Mouse (Mus musculus) kidney, embryonic 16.5 days (tissue): ENCODE results near the gene Zfr. TPM values are rescaled to one million over a fixed set of nuclear protein-coding genes. Genes with fewer than 3 reads are reported as not detected.
"Not testable (repeated sequence)": the region's sequence is repeated elsewhere in the genome, so short reads cannot be mapped to it uniquely, and the experiment has no call there.

Experiments used
- ATAC-seq: fragments of 200-750 bp; cut with Nextera tagmentation; 2 replicates; pipeline ENCODE4 v1.8.0; 2017; ENCODE audit warnings: moderate TSS enrichment; ENCODE audit not compliant: low FRiP score, low TSS enrichment
- H3K27ac ChIP-seq: fragments of 300-500 bp; sonication (generic); 2 replicates; pipeline ENCODE4 v1.5.1; 2014; ENCODE audit warnings: low read length
- H3K27me3 ChIP-seq: fragments of 300-500 bp; sonication (generic); 2 replicates; pipeline ENCODE4 v1.6.1; 2014; ENCODE audit warnings: low read length, control low read depth, mixed read lengths; ENCODE audit not compliant: insufficient read depth
- H3K36me3 ChIP-seq: fragments of 300-500 bp; sonication (generic); 2 replicates; pipeline ENCODE4 v1.6.1; 2014; ENCODE audit warnings: low read length, control low read depth, mixed read lengths; ENCODE audit not compliant: insufficient read depth
- H3K4me1 ChIP-seq: fragments of 300-500 bp; sonication (generic); 2 replicates; pipeline ENCODE4 v1.6.1; 2014; ENCODE audit warnings: low read length, control low read depth, mixed read lengths; ENCODE audit not compliant: insufficient read depth
- H3K4me2 ChIP-seq: fragments of 300-500 bp; sonication (generic); replicated peaks from 2 replicates; pipeline ENCODE4 v1.6.1; 2014; ENCODE audit warnings: low read depth, low read length
- H3K4me3 ChIP-seq: fragments of 300-500 bp; sonication (generic); 2 replicates; pipeline ENCODE4 v1.5.1; 2014; ENCODE audit warnings: mild to moderate bottlenecking, low read length
- H3K9ac ChIP-seq: fragments of 300-500 bp; sonication (generic); replicated peaks from 2 replicates; pipeline ENCODE4 v1.6.1; 2014; ENCODE audit warnings: low read length
- H3K9me3 ChIP-seq: fragments of 300-500 bp; sonication (generic); 2 replicates; pipeline ENCODE4 v1.6.1; 2016; ENCODE audit warnings: low read length, control low read depth
- WGBS: fragments of 180-500 bp; shearing (Covaris S2); extraction: QIAGEN DNeasy Blood & Tissue Kit; methylation state at CpG from one replicate; pipeline ENCODE4 v1.1.7; 2014; 5-methylcytosine and 5-hydroxymethylcytosine counted together
- polyA plus RNA-seq: library from polyadenylated mRNA; unstranded; fragments of >200 nt; fragmentation: Nextera tagmentation; extraction: Ambion mirVana; gene quantifications from 2 replicates; pipeline ENCODE4 v1.2.1, GENCODE M21; 2015

Zfr gene
- polyA plus RNA-seq, 1 experiment from 2014 or later: 101 TPM

DNA sequence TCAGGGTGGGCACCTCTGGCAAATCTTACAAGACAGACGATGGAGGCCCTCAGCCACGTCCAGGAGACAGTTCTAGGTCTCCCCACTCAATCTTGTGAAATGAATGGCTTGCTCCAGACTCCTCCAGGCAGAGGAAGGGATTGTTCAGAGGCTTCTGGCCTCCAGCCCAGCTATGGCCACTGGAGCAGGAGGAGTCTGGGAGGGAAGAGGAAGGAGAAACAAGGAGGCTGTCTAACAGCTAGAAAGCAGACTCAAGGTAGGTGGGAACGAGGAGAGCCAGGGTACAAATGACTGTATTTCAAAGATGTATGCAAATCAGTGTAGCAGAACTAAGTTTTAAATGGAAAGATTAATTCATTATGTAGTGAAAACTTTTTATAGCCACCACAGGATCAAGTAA is 13.9 kb upstream of the Zfr start:
- no peak for ATAC-seq
- Histone ChIP-seq H3K9me3 (no peaks in the 10 kb centered on the region), H3K4me1 (no peaks in the 10 kb centered on the region), H3K36me3 (no peaks in the 10 kb centered on the region), H3K27ac (no peak overlapping the region), H3K27me3 (no peaks in the 10 kb centered on the region), H3K4me2 (no peak overlapping the region), H3K9ac (no peak overlapping the region), H3K4me3 (no peak overlapping the region)
- WGBS: 49% methylated on average over 3 of the region's 3 CpGs

DNA sequence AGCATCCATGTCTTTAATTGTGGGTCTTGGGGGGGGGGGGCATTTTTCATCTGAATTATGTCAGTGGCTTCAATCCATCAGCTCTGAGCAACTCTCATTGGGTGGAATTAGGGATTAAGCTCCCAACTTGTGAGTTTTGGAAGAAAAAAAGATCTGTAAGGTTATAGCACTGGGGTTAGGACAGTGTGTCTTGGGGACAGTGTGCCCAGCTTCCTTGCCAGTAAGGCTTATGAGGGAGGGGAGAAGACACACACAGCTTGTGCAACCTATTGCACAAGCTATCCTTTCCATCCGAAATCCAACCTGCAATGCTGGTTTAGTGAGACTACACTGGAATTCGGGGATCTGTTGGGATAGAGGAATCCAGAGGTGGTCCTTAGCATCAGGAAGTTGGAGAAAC is 12.8 kb upstream of the Zfr start:
- Histone ChIP-seq H3K4me3 (no peak overlapping the region), H3K4me1 (no peaks in the 10 kb centered on the region), H3K27me3 (no peaks in the 10 kb centered on the region), H3K9ac (no peak overlapping the region), H3K4me2 (no peak overlapping the region), H3K27ac (no peak overlapping the region), H3K36me3 (no peaks in the 10 kb centered on the region), H3K9me3 (no peaks in the 10 kb centered on the region)
- no peak for ATAC-seq
- 78% methylated on average over 2 of the region's 2 CpGs for WGBS

DNA sequence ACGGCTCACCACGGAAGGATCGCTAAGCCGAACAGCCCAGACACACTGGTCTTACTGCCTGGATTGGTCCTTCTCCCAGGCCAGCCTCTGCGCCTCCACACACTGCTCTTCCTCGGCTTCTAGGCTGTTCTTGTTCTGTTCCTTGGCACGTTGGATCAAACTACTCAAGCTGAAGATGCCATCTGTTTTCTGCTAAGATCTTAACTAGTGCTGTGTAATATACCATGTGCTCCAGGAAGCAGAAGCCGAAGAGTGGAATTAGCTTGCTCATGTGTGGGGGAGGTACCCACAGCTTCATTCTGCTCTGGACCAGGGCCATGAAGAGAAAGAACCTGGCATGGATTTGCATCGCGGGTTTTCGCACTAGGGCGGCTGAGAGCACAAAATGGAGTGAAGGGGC is 11.2 kb upstream of the Zfr start:
- 87% methylated on average over 12 of the region's 12 CpGs for whole genome bisulfite sequencing
- Histone ChIP-seq H3K27me3 (no peaks in the 10 kb centered on the region), H3K9me3 (no peaks in the 10 kb centered on the region), H3K4me1 (no peaks in the 10 kb centered on the region), H3K36me3 (no peaks in the 10 kb centered on the region), H3K27ac (no peak overlapping the region), H3K9ac (no peak overlapping the region), H3K4me3 (no peak overlapping the region), H3K4me2 (no peak overlapping the region)
- ATAC-seq: no peak

DNA sequence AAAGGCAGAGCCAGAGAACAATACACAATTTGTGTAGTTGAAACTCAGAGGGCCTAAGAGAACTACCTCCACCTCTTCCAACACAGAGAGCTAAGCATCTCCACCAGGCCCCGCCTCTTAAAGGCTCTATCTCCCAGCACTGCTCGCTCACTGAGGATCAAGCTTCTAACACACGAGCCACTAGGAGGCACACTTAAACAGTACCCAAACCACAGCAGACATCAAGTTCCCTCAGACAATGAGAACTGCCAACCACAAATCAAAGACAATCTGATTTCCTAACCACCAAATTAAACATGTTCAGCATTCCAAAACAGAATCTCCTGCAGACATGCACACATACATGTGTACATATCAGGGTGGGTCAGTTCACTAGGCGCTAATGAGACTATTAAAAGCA is 9.4 kb upstream of the Zfr start:
- WGBS: 79% methylated on average over 4 of the region's 4 CpGs
- no peaks in the 10 kb centered on the region for H3K36me3 ChIP-seq
- no peak for ATAC-seq
- H3K27ac ChIP-seq: no peak overlapping the region
- no peak overlapping the region for H3K4me2 ChIP-seq
- no peak overlapping the region for H3K4me3 ChIP-seq
- no peaks in the 10 kb centered on the region for H3K27me3 ChIP-seq
- no peaks in the 10 kb centered on the region for H3K4me1 ChIP-seq
- no peak overlapping the region for H3K9ac ChIP-seq
- H3K9me3 ChIP-seq: no peaks in the 10 kb centered on the region

DNA sequence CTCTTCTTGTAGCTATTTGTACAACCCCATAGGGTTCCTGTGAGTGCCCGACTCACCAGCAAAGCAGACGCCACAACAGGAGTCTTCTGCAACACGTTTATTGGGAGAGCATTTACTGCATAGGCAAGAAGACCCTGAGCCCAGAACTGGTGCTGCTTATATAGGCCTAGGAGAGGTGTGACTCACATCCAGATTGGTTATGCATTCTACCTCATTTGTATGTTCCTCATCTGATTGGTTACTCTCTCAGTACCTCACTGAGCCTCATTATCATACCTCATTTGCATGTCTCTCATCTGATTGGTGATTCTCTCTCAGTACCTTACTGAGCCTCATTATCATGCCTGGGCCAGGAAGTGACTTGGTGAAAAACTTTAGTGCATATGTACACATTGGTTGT is 8.7 kb upstream of the Zfr start:
- H3K4me2 ChIP-seq, H3K9ac ChIP-seq, H3K4me1 ChIP-seq, H3K36me3 ChIP-seq, H3K27me3 ChIP-seq, ATAC-seq, H3K4me3 ChIP-seq, H3K9me3 ChIP-seq, H3K27ac ChIP-seq: not testable (repeated sequence)
- WGBS: 86% methylated on average over 3 of the region's 3 CpGs

DNA sequence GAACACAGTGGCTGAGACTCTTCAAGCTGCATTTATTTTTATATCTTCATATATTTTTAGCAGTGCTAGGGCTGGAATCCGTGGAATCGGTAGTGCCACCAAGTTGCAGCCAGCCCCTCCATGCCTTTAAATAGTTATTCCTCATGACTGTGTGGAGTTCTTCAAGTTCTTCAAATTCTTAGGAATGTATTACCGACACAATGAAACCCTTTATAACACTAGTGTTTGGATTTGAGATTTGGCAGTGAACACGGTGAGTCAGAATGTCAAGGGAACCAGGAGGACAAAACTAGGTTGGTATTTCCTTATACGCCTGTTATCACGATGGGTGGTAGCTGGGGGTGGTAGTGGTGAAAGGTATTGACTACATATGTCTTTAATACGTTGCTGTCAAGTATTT is 6.4 kb upstream of the Zfr start:
- WGBS: 53% methylated on average over 7 of the region's 7 CpGs
- no peak for ATAC-seq

DNA sequence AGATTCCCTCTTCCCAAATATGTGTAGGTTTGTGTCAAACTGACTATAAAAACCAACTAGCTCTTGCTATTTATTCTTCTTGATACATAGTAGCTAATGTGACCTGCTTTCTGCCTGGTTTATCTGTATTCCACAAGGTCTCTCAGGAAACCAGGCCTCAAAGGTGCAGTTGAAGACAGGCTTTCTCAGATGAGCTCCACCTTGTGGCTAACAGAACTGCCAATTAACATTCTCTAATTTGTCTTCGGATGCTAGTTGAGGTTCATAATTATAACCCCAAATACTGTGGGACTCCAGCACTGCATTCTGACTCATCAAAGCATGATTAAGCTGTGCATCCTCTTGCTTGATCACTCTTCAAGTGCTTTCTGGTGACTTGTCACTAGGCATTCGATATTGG is 4.2 kb upstream of the Zfr start:
- Histone ChIP-seq H3K4me1 (peaks cover 6% of the 10 kb centered on the region), H3K9me3 (no peaks in the 10 kb centered on the region), H3K27me3 (no peaks in the 10 kb centered on the region), H3K9ac (no peak overlapping the region), H3K27ac (no peak overlapping the region), H3K36me3 (no peaks in the 10 kb centered on the region), H3K4me3 (no peak overlapping the region), H3K4me2 (no peak overlapping the region)
- WGBS: 82% methylated on average over 2 of the region's 2 CpGs
- no peak for ATAC-seq

More for the DNA sequence above, 6.4 kb upstream of the Zfr start:
- no peak overlapping the region for H3K4me3 ChIP-seq
- no peak overlapping the region for H3K9ac ChIP-seq
- H3K27me3 ChIP-seq: no peaks in the 10 kb centered on the region
- no peaks in the 10 kb centered on the region for H3K36me3 ChIP-seq
- H3K27ac ChIP-seq: no peak overlapping the region
- no peaks in the 10 kb centered on the region for H3K9me3 ChIP-seq
- no peak overlapping the region for H3K4me2 ChIP-seq
- no peaks in the 10 kb centered on the region for H3K4me1 ChIP-seq

DNA sequence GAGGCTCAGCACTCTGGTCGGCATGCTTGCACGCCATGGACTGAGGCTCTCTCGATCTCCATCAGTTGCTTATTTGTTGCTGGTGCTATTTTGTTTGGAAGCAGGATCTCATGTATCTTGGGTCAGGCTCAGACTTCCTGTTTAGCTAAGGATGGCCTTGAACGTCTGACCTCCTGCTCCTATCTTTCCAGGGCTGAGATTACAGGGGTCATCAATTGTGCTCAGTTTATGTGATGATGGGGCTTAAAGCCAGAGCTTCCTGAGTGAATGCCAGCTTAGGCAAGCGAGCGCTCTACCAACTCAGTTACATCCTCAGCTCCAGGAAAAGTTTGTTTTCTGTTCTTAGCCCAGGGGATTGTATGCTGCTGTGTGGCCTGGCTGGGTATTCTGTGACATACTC is 3.1 kb upstream of the Zfr start:
- H3K27ac ChIP-seq: no peak overlapping the region
- WGBS: 53% methylated on average over 6 of the region's 6 CpGs
- no peaks in the 10 kb centered on the region for H3K9me3 ChIP-seq
- peaks cover 6% of the 10 kb centered on the region for H3K4me1 ChIP-seq
- no peak overlapping the region for H3K4me2 ChIP-seq
- ATAC-seq: no peak
- no peak overlapping the region for H3K9ac ChIP-seq
- H3K27me3 ChIP-seq: no peaks in the 10 kb centered on the region
- H3K36me3 ChIP-seq: no peaks in the 10 kb centered on the region
- H3K4me3 ChIP-seq: no peak overlapping the region

DNA sequence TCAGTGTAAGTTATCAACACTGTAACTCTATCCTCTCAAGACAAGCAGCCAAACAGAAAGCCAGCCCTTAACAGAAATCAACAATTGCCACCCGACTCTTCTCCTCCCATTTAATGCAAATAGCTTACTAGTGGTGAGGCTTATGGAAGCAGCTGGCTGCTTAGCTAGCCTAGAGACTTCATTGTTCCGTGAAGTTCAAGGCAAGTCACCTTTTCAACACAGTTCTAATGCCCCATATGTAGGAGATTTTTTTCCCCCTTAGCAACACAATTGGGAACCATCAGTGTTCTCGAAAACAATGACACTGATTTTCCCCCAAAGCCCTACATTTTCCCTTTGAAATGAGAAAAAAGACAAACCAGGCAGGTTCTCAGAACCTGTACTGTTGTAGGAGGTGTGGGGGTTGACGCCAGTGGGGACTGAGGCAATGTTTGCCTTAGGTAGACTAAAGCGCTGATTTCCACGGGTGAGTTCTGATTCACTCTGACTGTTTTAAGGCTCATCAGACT is 1.9 kb upstream of the Zfr start:
- H3K4me3 ChIP-seq: no peak overlapping the region

DNA sequence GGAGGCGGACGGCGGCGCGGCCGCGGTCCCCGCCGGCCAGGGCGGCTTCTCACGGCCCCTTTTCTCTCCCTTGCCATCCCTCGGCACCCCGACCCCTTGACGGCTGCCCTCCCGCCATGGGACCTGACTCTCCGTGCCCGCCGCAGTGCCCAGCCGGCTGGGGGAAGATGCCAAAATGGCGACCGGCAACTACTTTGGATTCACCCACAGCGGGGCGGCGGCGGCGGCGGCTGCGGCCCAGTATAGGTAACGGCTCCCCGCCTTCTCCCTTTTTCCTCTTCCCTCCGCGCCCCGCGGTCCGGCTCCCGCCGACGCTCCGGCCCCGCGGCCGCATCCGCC is 431 bp downstream of the Zfr start:
- Histone ChIP-seq H3K9me3 (no peaks in the 10 kb centered on the region), H3K27ac (peak overlapping the region; percentile 92), H3K36me3 (no peaks in the 10 kb centered on the region), H3K4me2 (peak overlapping the region; percentile 77), H3K4me3 (peak overlapping the region; percentile 95), H3K9ac (peak overlapping the region; percentile 100), H3K27me3 (no peaks in the 10 kb centered on the region), H3K4me1 (peaks cover 6% of the 10 kb centered on the region)
- peak; percentile 44 for ATAC-seq
- WGBS: under 1% methylated on average over 31 of the region's 43 CpGs

More for the DNA sequence above, 1.9 kb upstream of the Zfr start:
- 36% methylated on average over 6 of the region's 6 CpGs for WGBS
- Histone ChIP-seq H3K9ac (no peak overlapping the region), H3K27me3 (no peaks in the 10 kb centered on the region), H3K4me2 (no peak overlapping the region), H3K4me1 (peaks cover 6% of the 10 kb centered on the region), H3K9me3 (no peaks in the 10 kb centered on the region), H3K36me3 (no peaks in the 10 kb centered on the region), H3K27ac (no peak overlapping the region)
- no peak for ATAC-seq
